Mouse (Mus musculus): Measurements from ENCODE around the gene Dhrs7b.

The Dhrs7b gene

DNA sequence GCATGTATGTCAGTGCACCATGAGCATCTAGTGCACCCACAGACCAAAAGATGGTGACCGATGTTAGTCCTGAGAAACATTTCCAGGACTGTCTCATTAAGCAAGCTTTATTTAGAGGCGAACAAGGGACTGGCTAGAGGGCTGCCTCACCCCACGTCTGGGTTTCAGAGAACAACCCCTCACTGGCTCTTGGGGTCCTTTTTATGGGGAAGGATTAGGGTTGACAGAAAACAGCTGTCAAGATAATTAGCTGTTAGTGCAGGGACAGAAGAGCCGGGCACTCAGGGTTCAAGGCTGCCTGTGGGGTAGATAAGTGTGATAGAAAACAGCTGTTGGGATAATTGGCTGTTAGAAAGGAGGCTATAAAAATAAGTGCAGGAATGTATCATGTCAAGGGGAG, 65.5 kb downstream of the Dhrs7b start:
- DNase-seq (ENCODE audit: low spot score): no peak

DNA sequence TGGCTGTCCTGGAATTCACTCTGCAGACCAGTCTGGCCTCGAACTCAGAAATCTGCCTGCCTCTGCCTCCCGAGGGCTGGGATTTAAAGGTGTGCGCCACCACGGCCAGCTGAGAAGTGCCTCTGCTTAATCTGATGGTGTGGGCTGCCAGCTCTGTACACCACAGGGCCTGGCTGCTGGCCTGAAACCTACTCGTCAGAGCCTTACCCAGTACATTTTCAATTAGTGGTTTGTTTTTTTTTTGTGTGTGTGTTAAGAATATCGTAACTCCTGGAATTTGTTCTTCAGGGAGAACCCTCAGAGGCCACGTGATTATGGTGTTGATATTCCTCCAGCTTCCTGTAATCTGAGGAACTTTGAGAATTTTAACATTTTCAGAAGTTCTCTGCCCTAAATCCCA, 71.6 kb downstream of the Dhrs7b start:
- no peak for DNase-seq (ENCODE audit: low spot score)

DNA sequence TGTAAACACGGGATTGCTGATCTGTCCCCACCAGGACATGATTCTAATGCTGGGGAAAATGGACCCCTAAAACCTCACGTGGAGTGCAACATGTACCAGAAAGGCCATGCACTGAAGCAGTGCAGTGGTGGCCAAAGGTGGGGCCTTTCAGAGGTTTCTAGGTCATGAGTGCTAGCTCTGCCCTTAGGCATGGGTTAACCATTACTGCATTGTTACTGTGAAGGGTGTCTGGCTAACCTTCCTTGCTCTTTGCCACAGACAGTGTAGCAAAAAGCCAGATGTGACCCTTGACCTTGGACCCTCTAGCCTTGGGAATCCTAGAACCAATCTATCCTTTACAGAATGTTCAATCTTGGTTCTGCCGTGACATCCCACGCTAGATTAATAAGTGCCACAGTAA, 72.1 kb downstream of the Dhrs7b start:
- no peak for DNase-seq (ENCODE audit: low spot score)

DNA sequence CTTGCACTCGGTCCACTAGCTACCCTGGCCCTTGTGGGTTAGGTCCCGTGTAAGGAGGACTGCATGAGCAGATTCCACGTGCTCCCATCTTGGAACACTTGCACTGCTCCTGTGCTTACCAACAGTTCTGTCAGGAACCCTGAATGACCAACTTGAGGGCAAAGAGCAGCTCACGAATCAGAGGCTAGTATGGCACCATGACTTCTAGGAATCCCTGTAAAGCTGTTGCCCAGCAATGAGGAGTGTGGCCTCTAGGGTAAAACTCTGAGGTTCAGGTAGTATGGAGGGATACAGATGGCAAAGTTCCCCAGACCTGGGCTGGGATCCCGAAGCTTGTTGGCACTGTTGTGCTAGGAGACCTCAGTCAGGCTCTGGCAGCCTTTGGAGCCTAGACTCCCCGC, 73.2 kb downstream of the Dhrs7b start:
- no peak for DNase-seq (ENCODE audit: low spot score)

DNA sequence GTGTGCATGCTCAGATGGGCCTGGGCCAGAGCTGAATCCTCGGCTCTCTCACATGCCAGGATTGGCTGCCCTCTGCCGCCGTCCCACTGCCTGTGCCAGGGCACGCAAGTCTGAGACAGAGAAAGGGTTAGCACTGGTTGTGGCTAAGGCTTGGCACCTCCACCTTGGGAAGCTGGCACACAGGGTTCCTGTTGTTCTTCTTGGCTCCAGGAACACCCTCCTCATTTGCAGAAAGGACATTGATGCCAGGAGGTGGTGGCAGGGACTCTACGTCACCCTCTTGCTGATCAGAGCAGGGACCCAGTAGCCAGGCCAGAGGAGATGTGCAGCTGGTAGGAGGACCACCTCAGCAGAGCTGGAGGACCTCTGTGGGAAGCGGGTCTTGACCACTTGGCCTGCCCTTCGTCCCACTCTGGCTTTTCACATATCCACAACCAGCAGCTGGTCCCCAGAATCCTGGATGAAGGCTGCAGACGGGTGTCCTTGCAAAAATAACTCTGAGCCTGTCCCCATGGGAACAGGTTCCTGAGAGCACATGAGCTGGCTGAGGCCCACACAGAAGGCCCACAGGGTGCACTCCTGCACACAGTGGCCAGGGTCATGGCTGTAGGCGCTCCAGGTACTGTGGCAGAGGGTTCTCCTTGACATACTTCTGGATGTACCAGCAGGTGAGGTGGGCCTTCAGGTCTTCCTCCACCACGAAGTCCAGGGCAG, 75.1 kb downstream of the Dhrs7b start:
- no peak for DNase-seq (ENCODE audit: low spot score)

DNA sequence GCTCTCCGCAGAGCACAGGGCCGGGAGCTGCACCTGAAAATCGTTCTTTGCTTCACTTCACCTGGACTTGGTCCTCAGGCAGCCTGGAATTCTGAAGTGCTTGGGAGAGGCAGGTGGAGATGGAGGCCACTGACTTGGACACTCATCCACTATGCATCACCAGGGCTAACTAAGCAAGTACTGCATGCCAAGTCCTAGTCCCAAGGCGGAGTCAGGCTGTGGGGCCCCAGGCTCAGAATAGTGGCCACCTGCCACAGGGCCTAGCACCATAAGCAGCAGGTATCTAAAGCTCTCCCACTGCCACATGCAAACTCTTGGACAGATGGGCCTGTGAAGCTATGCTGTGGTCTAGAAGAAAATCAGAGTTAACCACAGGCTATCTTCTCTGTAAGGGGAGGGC, 76.0 kb downstream of the Dhrs7b start:
- no peak for DNase-seq (ENCODE audit: low spot score)

DNA sequence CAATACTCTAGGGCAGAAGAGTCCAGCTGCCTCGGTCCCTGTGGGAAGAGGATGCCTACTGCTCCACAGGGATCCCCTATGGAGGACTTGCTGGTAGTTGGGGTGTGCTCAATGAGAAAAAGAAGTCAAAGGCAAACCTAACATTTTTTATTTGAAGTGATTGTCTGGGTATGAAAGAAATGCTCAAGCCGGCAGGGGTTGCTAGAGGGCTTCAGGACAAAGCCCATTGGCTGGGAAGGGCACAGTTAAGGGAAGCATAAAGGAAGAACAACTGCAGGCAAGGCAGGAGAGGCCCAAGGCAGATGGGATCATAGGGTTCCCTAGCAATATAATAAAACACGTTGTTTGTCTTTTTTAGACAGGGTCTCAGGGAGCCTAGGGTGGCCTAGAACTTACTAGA, 77.6 kb downstream of the Dhrs7b start:
- DNase-seq (ENCODE audit: low spot score): no peak

DNA sequence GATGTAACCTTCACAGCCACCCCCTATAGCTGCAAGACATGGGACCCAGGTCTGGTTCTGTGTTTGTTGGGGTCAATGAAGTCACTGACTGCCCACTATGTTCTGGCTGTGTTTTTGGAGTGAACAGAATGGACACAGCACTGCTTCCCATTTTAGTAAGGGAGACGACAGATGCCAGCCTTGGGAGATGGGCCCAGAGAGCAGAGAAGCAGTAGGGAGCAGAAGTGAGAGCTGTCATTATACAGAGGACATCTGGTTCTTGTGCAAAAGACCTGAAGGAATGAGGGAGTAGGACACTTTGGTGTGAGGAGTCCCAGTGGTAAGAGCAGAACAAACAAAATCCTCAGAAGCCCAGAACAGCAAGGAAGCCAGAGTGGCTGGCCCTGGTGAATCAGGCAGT, 79.2 kb downstream of the Dhrs7b start:
- no peak for DNase-seq (ENCODE audit: low spot score)
